Mouse (Mus musculus): ENCODE results near the gene Fabp1.

GRCm38 (mm10) chr6:71189578-71189977 is 10.0 kb upstream of the Fabp1 start:
- TF ChIP-seq CTCF (IDR thresholded peaks at IDR 0.05; ENCODE audit: extremely low read depth, insufficient read depth, low read length) (no peak), POLR2A (IDR thresholded peaks at IDR 0.05; ENCODE audit: extremely low read depth, insufficient read depth, low read length) (no peak)

Data from cortical plate, adult 2 months (tissue).